In genomic region chr15:12384679-12385078, GRCm38 (mm10) we compare ENCODE assay signal across 9 mouse cellular contexts.
"Had no signal": no experiment of that assay in that cellular context is flagged by ENCODE, and none has a peak within 500 bp of the region (broad histone marks: within the 10 kb centered on the region; RNA-seq: fewer than 3 reads in every experiment).

No protein-coding gene starts in this region.

- H3K4me1 ChIP-seq: kidney, embryonic 15.5 days; limb, embryonic 15.5 days; liver, embryonic 12.5 days; lung, embryonic 15.5 days; stomach, embryonic 15.5 days had no signal

- H3K4me2 ChIP-seq: kidney, embryonic 15.5 days; limb, embryonic 15.5 days; liver, embryonic 12.5 days; lung, embryonic 15.5 days; midbrain, embryonic 13.5 days; stomach, embryonic 15.5 days had no signal

- H3K9me3 ChIP-seq: kidney, embryonic 15.5 days; limb, embryonic 15.5 days; liver, embryonic 12.5 days; lung, embryonic 15.5 days; midbrain, embryonic 13.5 days; stomach, embryonic 15.5 days had no signal

- H3K4me3 ChIP-seq: kidney, embryonic 15.5 days; limb, embryonic 15.5 days; liver, embryonic 12.5 days; lung, embryonic 15.5 days; midbrain, embryonic 13.5 days; stomach, embryonic 15.5 days had no signal

- H3K27me3 ChIP-seq: kidney, embryonic 15.5 days; limb, embryonic 15.5 days; liver, embryonic 12.5 days; lung, embryonic 15.5 days; midbrain, embryonic 13.5 days; stomach, embryonic 15.5 days had no signal

- H3K36me3 ChIP-seq: liver, embryonic 12.5 days; lung, embryonic 15.5 days; midbrain, embryonic 13.5 days; stomach, embryonic 15.5 days had no signal

- H3K27ac ChIP-seq: kidney, embryonic 15.5 days; limb, embryonic 15.5 days; liver, embryonic 12.5 days; lung, embryonic 15.5 days; midbrain, embryonic 13.5 days; stomach, embryonic 15.5 days had no signal

- DNase-seq: kidney, postnatal 14 days; lung, postnatal 36 days; right cerebral cortex, postnatal 14 days had no signal

- ATAC-seq: liver, embryonic 12.5 days; midbrain, embryonic 13.5 days had no signal

- H3K9ac ChIP-seq: kidney, embryonic 15.5 days; limb, embryonic 15.5 days; liver, embryonic 12.5 days; lung, embryonic 15.5 days; midbrain, embryonic 13.5 days; stomach, embryonic 15.5 days had no signal
